Mouse (Mus musculus) intestine, postnatal 0 days (tissue): ENCODE measurements around the gene Srgap1. TPM values are rescaled to one million over a fixed set of nuclear protein-coding genes. Genes with fewer than 3 reads are reported as not detected.

Experiments
- ATAC-seq: fragments of 200-750 bp; cut with Nextera tagmentation; 2 replicates; pipeline ENCODE4 v1.8.0; 2017; ENCODE audit warnings: mild to moderate bottlenecking, moderate TSS enrichment, moderate library complexity
- H3K27ac ChIP-seq: fragments of 300-500 bp; sonication (generic); 2 replicates; pipeline ENCODE4 v1.5.1; 2014; ENCODE audit warnings: mild to moderate bottlenecking, low read depth, low read length, moderate library complexity
- H3K27me3 ChIP-seq: fragments of 300-500 bp; sonication (generic); replicated peaks from 2 replicates; pipeline ENCODE4 v1.6.1; 2014; ENCODE audit warnings: low read length, mixed read lengths; ENCODE audit not compliant: control insufficient read depth, insufficient read depth
- H3K36me3 ChIP-seq: fragments of 300-500 bp; sonication (generic); 2 replicates; pipeline ENCODE4 v1.6.1; 2014; ENCODE audit warnings: mild to moderate bottlenecking, moderate library complexity; ENCODE audit not compliant: control insufficient read depth, insufficient read depth
- H3K4me1 ChIP-seq: fragments of 300-500 bp; sonication (generic); replicated peaks from 2 replicates; pipeline ENCODE4 v1.6.1; 2014; ENCODE audit warnings: antibody characterized with exemption, low read length, mixed read lengths; ENCODE audit not compliant: control insufficient read depth, insufficient read depth
- H3K4me2 ChIP-seq: fragments of 300-500 bp; sonication (generic); replicated peaks from 2 replicates; pipeline ENCODE4 v1.6.1; 2014; ENCODE audit warnings: low read depth, mild to moderate bottlenecking, moderate library complexity
- H3K4me3 ChIP-seq: fragments of 300-500 bp; sonication (generic); 2 replicates; pipeline ENCODE4 v1.5.1; 2014; ENCODE audit warnings: low read depth, low read length
- H3K9ac ChIP-seq: fragments of 300-500 bp; sonication (generic); 2 replicates; pipeline ENCODE4 v1.6.1; 2014; ENCODE audit warnings: mild to moderate bottlenecking, low read depth, low read length
- H3K9me3 ChIP-seq: fragments of 300-500 bp; sonication (generic); 2 replicates; pipeline ENCODE4 v1.6.1; 2016; ENCODE audit warnings: mixed run types; ENCODE audit not compliant: control insufficient read depth
- CTCF ChIP-seq: sonication (generic); IDR thresholded peaks from 2 replicates; pipeline ENCODE4 v1.5.1; 2016; ENCODE audit warnings: low read depth, mild to moderate bottlenecking, control low read depth, antibody characterized with exemption, moderate library complexity
- WGBS: fragments of 180-500 bp; shearing (Covaris S2); extraction: QIAGEN DNeasy Blood & Tissue Kit; methylation state at CpG from one replicate; pipeline ENCODE4 v1.1.7; 2014; 5-methylcytosine and 5-hydroxymethylcytosine counted together
- polyA plus RNA-seq: library from polyadenylated mRNA; unstranded; fragments of >200 nt; fragmentation: Nextera tagmentation; extraction: Ambion mirVana; gene quantifications from 2 replicates; pipeline ENCODE4 v1.2.1, GENCODE M21; 2015

The Srgap1 gene
- polyA plus RNA-seq, 1 experiment from 2014 or later, result 2.6 TPM

- Histone ChIP-seq H3K4me3 (no peak overlapping the region), H3K4me1 (no peaks in the 10 kb centered on the region; the same call in 1 of the 2 replicates), H3K4me2 (no peak overlapping the region), H3K9me3 (no peaks in the 10 kb centered on the region), H3K27ac (no peak overlapping the region), H3K27me3 (no peaks in the 10 kb centered on the region), H3K9ac (no peak overlapping the region), H3K36me3 (no peaks in the 10 kb centered on the region)
- no peak for TF ChIP-seq CTCF
- ATAC-seq, result no peak
- 43% methylated on average over 6 of the region's 6 CpGs for WGBS
Observed at GRCm38 (mm10) chr10:121970912-121971311, 76.2 kb downstream of the Srgap1 start.

- ATAC-seq, result no peak
Observed at GRCm38 (mm10) chr10:121964114-121964513, 83.0 kb downstream of the Srgap1 start.

GRCm38 (mm10) chr10:121962053-121962452 lies 85.1 kb downstream of the Srgap1 start:
- ATAC-seq, result no peak
- H3K9ac ChIP-seq, result no peak overlapping the region
- 31% methylated on average over 4 of the region's 4 CpGs for WGBS
- H3K36me3 ChIP-seq, result no peaks in the 10 kb centered on the region
- no peak overlapping the region for H3K4me3 ChIP-seq
- H3K9me3 ChIP-seq, result no peaks in the 10 kb centered on the region
- H3K4me1 ChIP-seq, result no peaks in the 10 kb centered on the region
- no peaks in the 10 kb centered on the region for H3K27me3 ChIP-seq
- H3K4me2 ChIP-seq, result no peak overlapping the region
- no peak overlapping the region for H3K27ac ChIP-seq
- TF ChIP-seq CTCF, result no peak

More at GRCm38 (mm10) chr10:121964114-121964513, 83.0 kb downstream of the Srgap1 start:
- Histone ChIP-seq H3K4me1 (no peaks in the 10 kb centered on the region), H3K27me3 (no peaks in the 10 kb centered on the region), H3K9me3 (no peaks in the 10 kb centered on the region), H3K4me3 (no peak overlapping the region), H3K9ac (no peak overlapping the region), H3K27ac (no peak overlapping the region), H3K36me3 (no peaks in the 10 kb centered on the region), H3K4me2 (no peak overlapping the region)
- no peak for TF ChIP-seq CTCF
- WGBS, result 55% methylated on average over 10 of the region's 10 CpGs

- 60% methylated on average over 11 of the region's 11 CpGs for WGBS
- Histone ChIP-seq H3K9ac (no peak overlapping the region), H3K9me3 (no peaks in the 10 kb centered on the region), H3K4me2 (no peak overlapping the region), H3K4me1 (no peaks in the 10 kb centered on the region), H3K36me3 (no peaks in the 10 kb centered on the region), H3K27ac (no peak overlapping the region), H3K27me3 (no peaks in the 10 kb centered on the region), H3K4me3 (no peak overlapping the region)
- TF ChIP-seq CTCF, result no peak
- no peak for ATAC-seq
Observed at GRCm38 (mm10) chr10:121961121-121961893, 85.8 kb downstream of the Srgap1 start.

- WGBS, result 64% methylated on average over 8 of the region's 8 CpGs
- Histone ChIP-seq H3K36me3 (no peaks in the 10 kb centered on the region), H3K9me3 (no peaks in the 10 kb centered on the region), H3K4me1 (no peaks in the 10 kb centered on the region), H3K4me2 (no peak overlapping the region), H3K27me3 (no peaks in the 10 kb centered on the region), H3K27ac (no peak overlapping the region), H3K4me3 (no peak overlapping the region), H3K9ac (no peak overlapping the region)
- no peak for ATAC-seq
- no peak for TF ChIP-seq CTCF
Observed at GRCm38 (mm10) chr10:121958741-121959140, 88.4 kb downstream of the Srgap1 start.

- ATAC-seq, result no peak
- no peak for TF ChIP-seq CTCF
- H3K27ac ChIP-seq, result no peak overlapping the region
- H3K4me1 ChIP-seq, result no peaks in the 10 kb centered on the region
- no peak overlapping the region for H3K4me2 ChIP-seq
- WGBS, result 79% methylated on average over 11 of the region's 11 CpGs
- no peaks in the 10 kb centered on the region for H3K36me3 ChIP-seq
- no peaks in the 10 kb centered on the region for H3K9me3 ChIP-seq
- no peak overlapping the region for H3K4me3 ChIP-seq
- H3K27me3 ChIP-seq, result no peaks in the 10 kb centered on the region
- H3K9ac ChIP-seq, result no peak overlapping the region
Observed at GRCm38 (mm10) chr10:121956505-121956904, 90.6 kb downstream of the Srgap1 start.
